Mouse (Mus musculus) kidney, adult 10 weeks (tissue): Measurements from ENCODE around the gene Rbm25. TPM values are rescaled to one million over a fixed set of nuclear protein-coding genes. Genes with fewer than 3 reads are reported as not detected.

ENCODE experiments used
- polyA plus RNA-seq: library from polyadenylated mRNA; stranded (reverse); fragments of 350-450 nt; fragmentation: Illumina TruSeq; extraction: RNeasy Lipid Tissue Mini Kit (QIAGEN cat#74804); gene quantifications from one replicate; pipeline ENCODE4 v1.2.3, GENCODE M21; 2014; ENCODE audit warnings: low read depth, low replicate concordance

Rbm25 gene
- 127 TPM for polyA plus RNA-seq

GRCm38 (mm10) chr12:83630936-83631335 lies at the start of gene Rbm25:
Rbm25 (plus strand) TSS chr12:83631236.

DNA sequence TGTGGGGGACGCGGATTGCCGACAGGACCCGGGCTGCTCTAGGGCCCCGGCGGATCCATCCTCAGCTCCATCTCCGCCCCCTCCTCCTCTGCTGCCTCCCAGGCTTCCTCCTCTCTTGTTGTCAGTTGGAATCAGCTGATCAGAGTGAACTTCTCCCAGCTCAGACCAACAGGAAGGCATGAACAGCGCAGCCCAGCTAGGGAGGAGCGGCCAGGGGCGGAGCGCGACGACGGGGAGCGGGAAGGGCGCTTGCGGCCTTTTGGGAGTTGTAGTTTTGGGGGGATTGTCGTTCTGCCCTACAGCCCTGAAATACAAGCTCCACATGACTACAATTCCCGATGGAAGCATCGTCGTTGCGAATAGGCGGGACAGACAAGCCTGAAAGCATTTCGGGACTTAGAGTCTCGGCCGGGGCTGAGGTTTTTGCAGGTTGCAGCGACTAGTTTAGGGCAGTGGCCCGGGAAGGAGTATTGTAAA lies 34.0 kb upstream of the Rbm25 start, which contains the start of gene Zfyve1:
Zfyve1 (minus strand) TSS at position 198 of the 477 bp plus-strand sequence.

DNA sequence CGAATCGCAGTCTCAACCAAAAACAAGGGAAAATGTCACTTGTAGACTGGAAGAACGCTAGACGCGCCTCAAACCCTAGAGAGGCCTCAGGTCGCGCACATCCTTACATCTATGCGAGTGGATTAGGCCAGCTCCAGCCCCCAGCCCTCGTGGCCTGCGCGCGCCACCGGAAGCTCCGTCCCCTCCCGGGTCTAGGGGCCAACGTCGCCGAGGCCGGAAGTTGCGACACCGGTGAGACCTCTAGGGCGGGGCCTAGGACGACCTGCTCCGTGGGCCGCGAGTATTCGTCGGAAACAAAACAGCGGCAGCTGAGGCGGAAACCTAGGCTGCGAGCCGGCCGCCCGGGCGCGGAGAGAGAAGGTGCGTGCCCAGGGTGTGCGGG lies 56.9 kb downstream of the Rbm25 start, which contains the start of gene Psen1:
Psen1 (plus strand) TSS at position 219 of the 382 bp plus-strand sequence.

Other genes starting within 250 kb of the Rbm25 start
- gene Dpf3, start 143.5 kb upstream of the Rbm25 start, polyA plus RNA-seq: 5.4 TPM
- 1.5 TPM for gene Dcaf4, start 110.8 kb upstream of the Rbm25 start, polyA plus RNA-seq
- gene Zfyve1, start 34.0 kb upstream of the Rbm25 start, polyA plus RNA-seq: 8.1 TPM
- gene Psen1, start 56.9 kb downstream of the Rbm25 start, polyA plus RNA-seq: 31.0 TPM
- 0.12 TPM for gene Papln, start 132.4 kb downstream of the Rbm25 start, polyA plus RNA-seq